Mouse (Mus musculus) fat pad, adult 2 months (tissue): ENCODE measurements around the gene Bckdhb.
"Not testable (repeated sequence)": the region's sequence is repeated elsewhere in the genome, so short reads cannot be mapped to it uniquely, and the experiment has no call there.

Experiments
- DNase-seq: peaks from one replicate; pipeline ENCODE4 v3.0.0-alpha.2; 2011; ENCODE audit warnings: low read depth, low spot score; ENCODE audit errors: extremely low read depth

Bckdhb gene

DNA sequence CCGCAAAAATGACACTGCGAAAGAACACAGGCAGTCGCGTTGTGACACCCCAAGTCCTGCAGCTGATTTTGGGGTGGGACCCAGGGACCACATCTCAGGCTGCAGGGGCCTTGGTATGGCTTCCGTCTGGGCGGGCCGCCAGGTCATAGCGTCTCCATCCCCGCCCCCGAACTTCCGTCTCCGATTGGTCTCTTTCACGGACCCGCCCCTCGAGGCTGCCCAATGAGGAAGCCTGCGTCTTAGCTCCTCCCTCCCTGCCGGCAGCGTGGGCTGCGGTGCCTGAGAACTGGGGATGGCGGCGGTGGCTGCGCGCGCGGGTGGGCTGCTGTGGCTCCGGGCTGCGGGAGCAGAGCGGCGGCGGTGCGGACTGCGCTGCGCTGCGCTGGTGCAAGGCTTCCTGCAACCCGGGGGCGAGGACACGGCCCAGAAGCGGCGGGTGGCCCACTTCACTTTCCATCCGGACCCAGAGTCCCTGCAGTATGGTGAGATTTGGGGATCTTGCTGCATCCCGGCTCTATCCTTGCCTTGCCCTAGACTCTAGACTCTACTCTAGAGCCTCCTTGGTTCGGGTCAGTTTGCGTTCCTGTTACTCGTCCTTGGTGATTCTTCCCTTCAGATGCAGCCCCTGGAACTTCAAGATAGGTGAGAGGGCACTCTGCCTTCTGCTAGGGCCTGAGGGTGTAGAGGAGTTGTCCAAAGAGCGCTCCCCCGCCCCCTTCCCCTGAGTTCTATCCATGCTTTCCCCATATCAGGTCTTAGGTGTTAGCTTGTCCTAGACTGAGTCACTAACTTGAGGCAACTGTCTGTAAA is at the start of gene Bckdhb:
Bckdhb (plus strand) TSS at position 268 of the 810 bp plus-strand sequence.
- DNase-seq: peak; percentile 46

DNA sequence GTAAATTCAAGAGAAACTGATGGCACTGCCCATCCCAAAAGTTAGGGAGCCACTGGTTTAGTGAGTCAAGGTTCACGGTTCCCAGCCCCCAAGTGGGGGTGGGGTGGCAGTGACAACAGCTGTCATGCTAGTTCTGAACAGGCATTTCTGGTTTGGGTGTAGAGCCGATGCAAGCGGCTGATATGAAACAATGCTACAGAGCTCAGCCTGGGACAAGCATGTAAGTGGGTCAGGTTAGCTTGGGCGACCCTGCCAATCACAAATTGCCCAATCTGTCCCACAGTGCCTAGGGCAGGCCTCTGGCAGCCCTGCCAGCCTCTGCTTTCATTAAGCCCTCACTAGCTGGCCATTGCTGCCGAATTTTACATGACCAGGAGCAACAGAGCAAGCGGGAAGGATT is 42.8 kb upstream of the Bckdhb start:
- no peak for DNase-seq

DNA sequence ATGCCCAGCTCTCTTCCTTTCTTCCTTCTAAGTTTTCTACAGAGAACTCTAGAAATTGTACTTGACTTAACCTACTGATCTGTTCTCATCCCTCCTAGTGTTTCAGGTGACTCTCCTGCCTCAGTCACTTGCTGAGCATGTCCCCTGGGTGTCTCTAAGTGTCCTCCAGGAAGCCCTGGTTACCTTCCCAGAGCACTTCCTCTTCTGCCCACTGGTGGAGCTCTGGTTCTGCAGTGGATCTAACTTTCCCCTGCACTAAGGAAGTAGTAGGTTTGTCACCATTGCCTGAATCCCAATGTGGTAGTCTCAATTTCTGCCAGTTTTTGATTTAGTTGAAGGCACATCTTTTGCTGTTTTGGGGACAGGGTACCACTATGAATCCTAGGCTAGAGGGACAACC is 38.8 kb upstream of the Bckdhb start:
- no peak for DNase-seq

DNA sequence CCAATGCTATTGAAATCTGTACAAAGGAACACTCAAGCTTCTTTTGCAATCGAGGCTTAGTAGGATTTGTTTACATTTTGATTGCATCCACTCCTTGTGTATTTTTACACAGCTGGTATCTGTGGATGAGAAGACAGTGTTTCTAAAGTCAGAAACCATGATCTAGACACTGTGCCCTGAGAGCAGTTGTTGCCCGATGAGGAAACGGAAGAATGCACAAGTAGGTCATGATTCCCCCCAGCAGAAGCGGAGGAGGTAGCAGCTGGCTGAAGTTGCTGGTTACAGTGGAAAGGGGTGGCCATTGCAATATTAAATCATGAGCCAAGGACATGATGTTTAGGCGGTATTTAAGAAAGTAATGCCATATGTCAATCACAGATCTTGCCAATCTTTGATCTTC is 36.7 kb upstream of the Bckdhb start:
- peak; percentile 98 for DNase-seq

DNA sequence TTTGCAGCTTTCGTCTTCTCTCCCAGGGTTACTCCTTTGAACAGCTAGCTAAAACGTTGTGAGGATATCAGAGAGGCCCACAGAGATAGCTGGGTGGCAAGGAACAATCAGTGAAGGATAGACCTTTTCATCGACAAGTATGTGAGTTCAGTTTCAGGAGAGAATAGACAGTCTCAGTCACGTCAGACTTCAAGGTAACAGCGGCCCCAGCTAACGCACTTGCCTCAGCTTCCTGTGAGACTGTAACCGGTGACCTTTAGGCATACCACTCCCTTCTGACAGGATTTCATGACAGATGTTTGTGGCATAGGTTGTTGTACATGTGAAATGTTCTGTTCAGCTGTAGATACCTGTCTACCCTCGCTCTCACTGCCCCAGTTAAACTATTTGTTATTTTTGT is 31.9 kb upstream of the Bckdhb start:
- DNase-seq: no peak

DNA sequence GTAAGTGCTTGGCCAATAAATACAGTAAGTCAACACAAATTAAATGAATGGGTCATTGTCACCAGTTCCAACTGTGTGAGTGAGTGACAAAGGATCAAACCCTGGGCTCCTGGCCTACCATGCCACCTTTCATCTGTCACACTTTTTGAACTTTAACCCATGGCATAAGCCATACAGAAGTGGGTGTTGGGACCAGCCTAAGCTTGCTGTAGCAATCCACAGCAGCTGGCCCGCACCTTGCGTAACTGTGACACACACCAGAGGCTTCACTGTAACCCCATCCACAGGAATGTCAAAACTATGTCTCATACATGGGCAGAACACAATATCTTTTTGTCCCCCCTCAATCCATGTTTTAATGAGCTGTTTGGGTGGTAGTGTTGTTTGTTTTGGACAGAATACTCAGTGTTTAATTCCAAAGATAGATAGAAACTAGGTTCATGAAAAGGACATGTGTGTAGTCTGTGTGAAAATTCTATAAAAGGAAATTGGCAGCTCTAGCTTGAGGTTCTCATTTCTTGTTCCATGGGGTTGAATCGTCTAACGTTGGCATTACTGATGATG is 31.1 kb upstream of the Bckdhb start:
- DNase-seq: peak; percentile 92

DNA sequence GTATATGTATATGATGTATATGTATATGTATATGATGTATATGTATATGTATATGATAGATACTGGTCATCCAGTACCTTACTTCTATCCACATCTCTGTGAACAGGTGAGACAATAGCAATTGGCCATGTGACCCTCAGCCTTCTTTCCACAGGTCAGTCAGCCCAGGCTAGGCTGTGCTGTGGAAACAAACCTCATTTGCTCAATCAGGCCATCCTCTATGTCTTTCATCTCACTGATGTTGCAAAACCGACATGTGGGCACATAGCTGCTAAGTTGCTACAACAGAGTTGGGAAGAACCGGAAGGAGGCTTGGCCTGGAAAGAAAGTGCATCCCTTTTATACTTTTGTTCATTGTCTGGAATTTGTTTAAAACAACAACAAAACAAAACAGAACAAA is 22.9 kb upstream of the Bckdhb start:
- no peak for DNase-seq

DNA sequence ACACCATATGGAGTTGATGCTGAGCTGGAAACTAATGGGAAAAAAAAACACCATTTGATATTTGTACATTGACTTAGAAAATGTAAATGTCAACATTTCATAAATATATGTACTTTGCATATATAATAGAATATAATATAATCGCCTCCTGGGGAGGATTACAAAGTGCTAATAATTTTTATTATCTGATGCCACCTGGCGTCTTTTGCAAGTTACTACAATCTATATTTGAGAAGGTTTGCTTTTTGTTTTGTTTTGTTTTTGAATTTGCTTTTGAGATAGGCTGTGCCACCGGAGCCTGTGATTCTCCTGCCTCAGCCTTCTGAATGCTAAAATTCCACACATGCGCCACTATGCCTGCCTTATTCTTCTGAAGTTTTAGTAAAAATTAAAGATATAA is 19.1 kb upstream of the Bckdhb start:
- DNase-seq: no peak

DNA sequence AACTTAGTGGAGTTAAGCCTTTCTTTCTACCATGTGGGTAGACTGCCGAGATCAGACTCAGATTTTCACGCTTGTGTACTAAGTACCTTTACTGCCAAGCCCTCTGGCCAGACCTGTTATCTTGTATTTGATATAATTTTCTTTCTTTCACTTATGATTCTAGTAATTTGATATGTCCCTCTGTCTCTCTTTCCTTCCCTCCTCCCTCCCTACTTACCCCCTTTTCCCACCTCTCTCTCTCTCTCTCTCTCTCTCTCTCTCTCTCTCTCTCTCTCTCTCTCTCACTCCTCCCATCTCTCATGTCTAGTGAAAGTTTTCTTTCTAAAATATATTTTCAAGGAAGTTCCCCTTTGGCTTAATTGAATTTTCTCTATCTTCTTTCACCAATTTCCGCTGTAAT is 17.9 kb upstream of the Bckdhb start:
- DNase-seq: no peak

DNA sequence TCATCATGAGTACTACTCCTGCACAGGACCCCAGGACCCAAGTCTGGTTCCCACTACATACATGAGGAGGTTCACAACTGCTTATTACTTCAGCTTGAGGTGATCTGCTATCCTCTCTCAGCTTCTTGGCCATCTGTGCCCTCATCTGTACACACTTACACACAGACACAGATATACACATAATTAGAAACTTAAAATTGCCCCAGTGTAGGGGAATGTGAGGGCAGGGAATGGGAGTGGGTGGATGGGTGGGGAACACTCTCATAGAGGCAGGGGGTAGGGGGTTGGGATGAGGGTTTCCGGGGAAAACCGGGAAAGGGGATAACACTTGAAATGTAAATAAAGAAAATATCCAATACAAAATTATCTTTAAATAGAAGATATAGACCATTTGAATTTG is 15.1 kb upstream of the Bckdhb start:
- DNase-seq: no peak

DNA sequence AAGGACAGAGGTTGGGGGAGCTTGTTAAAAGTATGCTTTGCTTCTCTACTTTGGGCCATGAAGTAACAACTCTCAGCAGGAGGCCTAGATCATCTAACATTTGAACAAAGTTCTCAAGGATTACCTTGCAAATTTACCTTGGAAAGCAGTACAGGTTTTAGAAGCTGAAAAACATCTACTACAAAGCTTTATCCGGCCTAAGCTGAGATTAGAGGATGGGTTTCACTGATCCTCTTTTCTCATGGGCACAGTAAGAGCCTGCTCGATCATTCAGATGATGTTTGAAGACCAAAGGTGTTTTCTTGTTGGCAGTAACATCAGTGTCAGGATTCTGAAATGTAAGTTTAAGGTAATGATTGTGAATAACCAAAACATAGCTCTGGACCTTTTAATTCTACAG is 14.0 kb upstream of the Bckdhb start:
- no peak for DNase-seq

DNA sequence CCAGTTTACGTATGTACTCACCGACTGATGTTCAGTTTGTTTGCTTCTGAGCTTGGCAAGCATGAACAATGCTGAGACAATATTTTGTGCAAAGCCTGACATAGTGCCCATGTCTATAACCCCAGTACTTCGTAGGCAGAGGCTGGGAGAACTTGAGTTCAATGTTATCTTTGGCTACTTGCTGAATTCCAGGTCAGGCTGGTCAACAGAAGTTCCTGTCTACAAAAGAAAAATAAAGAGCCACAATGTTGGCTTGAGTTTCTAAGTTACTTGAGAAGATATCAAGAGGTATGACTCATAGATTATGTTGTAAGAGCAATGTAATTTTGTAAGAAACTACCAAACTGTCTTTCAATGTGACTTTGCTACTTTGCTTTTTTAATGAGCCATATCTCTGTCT is 2.9 kb upstream of the Bckdhb start:
- DNase-seq: peak; percentile 23

DNA sequence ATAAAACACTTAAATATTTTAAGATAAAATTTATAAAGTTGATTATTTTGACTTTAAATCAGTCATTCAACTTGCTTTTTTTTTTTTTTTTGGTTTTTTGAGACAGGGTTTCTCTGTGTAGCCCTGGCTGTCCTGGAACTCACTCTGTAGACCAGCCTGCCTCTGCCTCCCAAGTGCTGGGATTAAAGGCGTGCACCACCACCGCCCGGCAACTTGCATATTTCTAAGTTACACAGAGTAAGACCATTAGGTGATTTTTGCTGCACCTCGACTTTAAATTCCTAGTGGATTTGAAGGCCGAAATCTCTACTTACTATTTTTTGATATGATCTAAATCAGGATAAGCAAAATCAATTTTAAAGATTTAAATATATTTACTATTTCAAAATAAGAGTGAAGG is 589 bp upstream of the Bckdhb start:
- DNase-seq: no peak

DNA sequence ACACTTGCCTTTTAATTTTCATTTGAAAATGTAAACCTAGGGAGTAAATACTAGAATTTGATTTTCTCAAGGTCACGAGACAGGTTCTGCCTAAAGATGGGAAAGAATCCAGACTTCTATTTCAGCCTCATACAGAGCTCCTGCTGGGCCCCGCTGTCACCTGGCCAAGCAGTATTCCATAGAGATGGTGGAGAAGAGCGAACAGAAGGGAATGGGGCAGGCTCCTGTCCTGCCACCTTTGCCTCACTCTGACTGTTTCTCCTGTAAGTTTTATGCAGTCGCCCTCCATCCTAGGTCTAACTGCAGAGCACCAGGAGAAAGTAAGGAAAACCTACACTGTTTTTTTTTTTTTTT is 720 bp downstream of the Bckdhb start:
- no peak for DNase-seq

DNA sequence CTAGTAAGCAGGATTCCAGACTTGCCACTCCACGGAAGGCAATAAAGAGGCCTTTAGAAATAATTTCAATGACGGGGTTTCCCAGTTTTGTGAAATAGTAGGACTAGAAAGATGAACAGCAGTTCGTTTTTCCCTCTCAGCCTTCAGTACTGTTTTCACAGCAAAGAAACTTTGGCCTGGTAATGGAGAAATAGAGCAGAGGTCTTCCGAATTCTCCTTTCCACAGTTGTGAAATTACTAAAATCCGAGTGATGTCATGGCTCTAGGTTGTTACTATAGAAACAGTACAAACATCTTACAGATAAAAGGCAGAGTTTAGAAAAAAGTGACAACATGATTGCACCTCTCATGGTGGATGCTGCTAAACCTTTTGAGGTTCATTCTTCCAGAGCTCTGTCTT is 1.4 kb downstream of the Bckdhb start:
- no peak for DNase-seq

DNA sequence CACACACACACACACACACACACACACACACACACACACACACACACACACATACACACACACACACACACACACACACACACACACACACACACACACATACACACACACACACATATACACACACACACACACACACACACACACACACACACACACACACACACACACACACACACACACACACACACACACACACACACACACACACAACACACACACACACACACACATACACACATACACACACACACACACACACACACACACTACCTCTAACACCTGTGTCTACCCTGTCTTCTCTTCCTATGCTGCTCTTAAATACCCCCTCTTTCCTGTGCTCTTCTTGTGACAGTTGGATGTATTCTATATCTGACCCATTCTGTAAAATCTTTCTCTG is 14.6 kb downstream of the Bckdhb start:
- DNase-seq: not testable (repeated sequence)

DNA sequence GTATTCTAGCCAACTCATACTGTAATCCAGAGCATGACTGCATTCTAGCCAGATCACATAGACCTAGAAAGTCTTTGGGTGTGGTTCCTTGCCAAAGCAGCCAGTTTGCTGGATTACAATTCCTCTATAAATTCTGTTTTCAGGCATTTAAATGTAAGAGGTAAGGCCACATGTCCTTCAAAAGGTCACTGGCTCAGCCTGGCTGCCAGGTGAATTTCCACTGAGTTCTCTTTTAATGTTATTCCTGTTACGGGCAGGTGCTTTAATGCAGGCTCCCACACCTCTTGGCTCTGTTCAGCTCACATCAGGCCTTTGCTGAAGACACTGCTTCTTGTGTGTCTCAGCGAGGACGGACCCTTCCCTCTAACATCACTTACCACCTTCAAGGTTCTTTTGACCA is 15.1 kb downstream of the Bckdhb start:
- no peak for DNase-seq

DNA sequence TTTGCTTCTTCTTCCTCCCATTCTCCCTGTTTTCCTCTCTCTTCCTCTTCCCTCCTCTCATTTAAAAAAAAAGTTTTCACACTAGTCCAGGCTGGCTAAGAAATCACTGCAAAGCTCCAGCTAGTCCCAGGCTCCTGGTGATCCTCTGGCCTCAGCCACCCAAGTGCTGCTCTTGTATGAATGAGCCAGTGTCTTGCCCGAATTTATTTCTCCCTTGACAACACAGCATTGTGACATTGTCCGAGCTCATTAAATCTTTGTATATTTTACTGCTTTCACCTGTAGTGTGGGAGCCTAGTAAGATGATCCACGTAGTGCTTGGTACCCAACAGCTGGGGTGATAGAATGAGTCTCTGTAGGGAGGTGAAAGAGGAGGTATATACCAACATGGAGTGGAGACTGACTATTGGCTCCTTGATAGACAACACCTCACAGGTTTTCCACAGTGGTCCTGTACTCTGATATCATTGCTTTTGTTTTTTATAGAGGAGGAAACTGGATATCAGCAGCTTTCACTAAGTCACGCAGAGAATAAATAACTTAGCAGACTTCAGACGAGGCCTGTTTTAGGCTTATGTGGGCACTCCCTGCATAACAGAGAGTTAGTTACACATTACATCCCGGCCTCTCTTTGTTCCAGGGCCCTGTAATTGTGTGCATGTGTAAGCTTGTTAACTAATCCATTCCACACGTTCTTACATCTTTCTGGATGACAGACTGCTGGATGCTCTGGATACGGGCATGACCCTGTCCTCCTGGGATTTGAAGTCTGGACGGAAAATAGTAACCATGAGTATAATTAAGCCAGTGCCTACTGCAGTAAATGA is 15.8 kb downstream of the Bckdhb start:
- DNase-seq: no peak

DNA sequence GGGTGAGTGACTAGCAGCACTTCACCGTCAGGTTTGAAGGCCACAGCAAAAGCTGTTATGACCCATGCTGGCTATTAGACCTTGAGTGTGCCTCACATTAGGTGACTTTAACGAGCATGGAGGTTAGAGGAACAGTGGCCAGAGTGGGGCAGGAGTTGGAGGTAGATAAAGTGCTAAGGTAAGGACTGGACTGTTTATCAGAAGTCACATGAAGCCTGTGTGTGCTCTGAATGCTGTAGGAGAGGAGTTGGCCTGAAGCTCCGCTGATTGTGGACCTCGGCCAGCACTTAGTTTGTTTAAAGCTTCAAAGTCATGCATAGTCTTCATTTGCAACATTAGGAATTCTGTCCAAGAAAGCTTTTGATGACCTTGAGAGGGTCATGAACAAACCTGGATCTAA is 26.4 kb downstream of the Bckdhb start:
- DNase-seq: no peak

DNA sequence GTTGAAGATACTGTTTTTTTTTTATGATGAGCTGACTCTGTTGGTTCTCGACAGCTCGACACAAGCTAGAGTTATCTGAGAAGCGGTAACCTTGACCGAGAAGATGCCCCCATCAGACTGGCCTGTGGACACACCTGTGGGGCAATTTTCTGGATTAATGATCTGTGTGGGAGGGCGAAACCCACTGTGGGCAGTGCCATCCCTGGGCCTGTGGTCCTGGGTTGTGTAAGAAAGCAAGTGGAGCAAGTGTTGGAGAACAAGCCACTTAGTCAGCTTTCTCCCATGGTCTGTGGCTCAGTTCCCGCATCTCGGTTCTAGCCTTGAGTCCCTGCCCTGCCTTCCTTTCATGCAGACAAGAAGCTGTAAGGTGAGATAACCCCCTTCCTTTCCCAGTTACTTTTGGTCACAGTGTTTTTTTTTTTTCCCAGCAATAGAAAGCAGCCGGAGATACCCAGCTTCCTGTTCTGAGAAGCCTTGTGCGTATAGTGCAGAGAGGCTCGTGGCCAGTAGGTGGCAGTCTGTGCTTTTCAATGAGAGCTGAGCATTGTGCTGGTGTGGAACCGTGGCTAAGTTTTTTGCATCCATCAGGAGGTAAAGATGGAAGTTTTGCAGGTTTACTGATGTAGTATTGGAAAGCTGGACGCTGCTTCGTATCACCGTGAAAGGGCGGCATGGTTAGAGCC is 31.8 kb downstream of the Bckdhb start:
- DNase-seq: no peak
